Mouse (Mus musculus) fat pad, adult 2 months (tissue): ENCODE data around the gene Prkg1.

ENCODE experiments used
- DNase-seq: peaks from one replicate; pipeline ENCODE4 v3.0.0-alpha.2; 2011; ENCODE audit warnings: low read depth, low spot score; ENCODE audit errors: extremely low read depth

Gene Prkg1

GRCm38 (mm10) chr19:31078241-31078640, 686.6 kb downstream of the Prkg1 start:
- DNase-seq = no peak

DNA sequence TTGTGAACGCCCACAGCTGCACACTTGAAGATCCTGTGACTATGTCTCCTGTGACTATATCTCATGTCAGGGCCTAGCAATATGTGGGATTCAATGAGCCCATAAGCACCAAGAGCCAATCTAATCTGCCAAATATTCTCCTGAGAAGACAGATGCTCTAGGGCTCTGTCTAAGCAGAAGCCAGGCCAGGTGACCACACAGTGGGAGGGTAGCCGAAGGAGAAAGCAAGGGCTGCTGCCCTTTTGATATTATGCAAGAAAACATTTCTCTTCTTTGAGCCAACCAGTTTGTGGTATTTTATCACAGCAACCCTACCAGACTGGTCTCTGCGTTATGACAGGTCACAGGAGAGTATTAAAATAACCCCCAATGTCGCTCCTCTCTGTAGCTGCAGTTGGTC, 688.7 kb downstream of the Prkg1 start:
- DNase-seq = no peak

GRCm38 (mm10) chr19:31074717-31075063, 690.1 kb downstream of the Prkg1 start:
- no peak for DNase-seq

DNA sequence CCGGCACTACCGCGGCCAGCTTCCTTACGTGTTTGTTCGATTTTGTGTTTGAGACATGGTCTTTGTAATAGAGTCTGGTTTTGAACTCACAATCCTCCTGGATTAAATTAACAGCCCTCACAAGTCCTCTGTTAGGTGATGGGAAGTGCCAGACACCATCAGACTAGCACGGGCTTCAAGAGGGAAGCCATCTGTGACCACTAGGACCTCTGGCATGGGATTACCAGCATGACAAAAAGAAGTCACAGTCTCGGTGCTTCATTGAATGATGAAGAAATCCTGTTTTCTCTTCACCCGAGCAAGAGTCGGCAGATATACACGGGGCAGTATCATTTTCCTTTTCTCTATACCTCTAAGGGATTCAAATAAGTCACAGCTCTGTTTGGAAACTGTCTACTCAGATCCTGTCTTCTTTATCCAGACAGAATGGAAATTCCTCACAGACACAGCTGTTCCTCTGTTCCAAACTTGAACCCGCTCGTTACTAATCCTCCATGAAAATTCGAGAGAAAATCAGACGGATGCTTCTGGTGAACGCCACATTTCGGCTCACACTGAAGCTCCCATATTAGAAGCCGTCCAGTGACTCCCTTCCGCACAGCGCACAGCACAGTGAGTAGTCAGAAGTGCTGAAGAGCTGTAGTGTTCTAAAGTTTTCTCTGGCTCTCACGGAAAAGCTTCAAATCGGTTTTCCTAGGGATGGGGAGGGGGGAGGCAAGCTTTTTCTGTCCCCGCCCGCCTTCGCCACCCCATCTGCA, 690.7 kb downstream of the Prkg1 start:
- DNase-seq = no peak

DNA sequence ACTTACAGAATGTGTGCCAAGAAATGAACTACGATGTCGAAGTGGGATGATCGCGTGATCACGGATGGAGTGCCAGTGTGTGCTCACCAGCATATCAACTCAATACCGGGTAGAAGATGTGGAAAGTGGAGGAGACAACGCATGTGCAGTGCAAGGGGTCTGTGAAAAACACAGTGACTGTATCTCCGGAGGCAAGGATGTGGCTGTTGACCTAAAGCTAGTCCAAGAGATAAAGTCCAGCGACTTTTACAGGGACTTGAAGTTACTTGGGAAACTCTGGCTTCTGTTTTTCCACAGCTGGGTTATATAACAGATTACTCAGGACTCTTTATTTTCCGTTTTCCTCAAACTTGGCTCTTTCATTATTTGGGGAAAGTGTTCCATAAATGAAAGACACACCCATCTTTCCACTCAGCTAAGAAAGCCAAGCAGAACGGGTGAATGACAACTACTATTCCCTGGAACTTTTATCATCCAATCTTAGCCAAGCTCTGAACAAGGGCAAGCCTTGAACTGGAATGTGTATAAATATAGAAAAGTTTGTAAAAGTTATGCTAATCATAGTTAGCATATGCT, 699.5 kb downstream of the Prkg1 start:
- no peak for DNase-seq

- DNase-seq = no peak
These were observed 700.1 kb downstream of the Prkg1 start for GRCm38 (mm10) chr19:31064740-31065139.

DNA sequence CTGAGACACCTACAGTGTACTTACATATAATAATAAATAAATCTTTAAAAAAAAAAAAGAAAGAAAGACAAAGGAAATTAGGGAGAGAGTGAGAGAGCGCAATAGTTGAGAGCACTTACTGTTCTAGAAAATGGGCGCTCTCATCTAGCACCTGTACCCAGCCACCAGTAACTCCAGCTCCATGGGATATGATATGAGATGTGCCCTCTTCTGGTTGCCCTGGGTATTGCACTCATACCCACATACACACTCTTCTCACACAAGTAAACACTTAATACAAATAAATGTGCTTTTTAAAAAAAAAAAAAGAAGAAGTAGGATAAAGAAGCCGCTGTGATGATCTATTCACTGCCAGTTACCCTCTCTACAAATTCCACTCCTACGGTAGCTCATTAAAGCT, 718.2 kb downstream of the Prkg1 start:
- DNase-seq = no peak

GRCm38 (mm10) chr19:31040948-31041847, 723.6 kb downstream of the Prkg1 start:
- no peak for DNase-seq

- DNase-seq = no peak
These were observed 725.9 kb downstream of the Prkg1 start for GRCm38 (mm10) chr19:31038951-31039350.

GRCm38 (mm10) chr19:31031596-31031995, 733.2 kb downstream of the Prkg1 start:
- DNase-seq = no peak

- no peak for DNase-seq
These were observed 738.0 kb downstream of the Prkg1 start for GRCm38 (mm10) chr19:31026797-31027196.

GRCm38 (mm10) chr19:31011528-31012133, 753.2 kb downstream of the Prkg1 start:
- no peak for DNase-seq

DNA sequence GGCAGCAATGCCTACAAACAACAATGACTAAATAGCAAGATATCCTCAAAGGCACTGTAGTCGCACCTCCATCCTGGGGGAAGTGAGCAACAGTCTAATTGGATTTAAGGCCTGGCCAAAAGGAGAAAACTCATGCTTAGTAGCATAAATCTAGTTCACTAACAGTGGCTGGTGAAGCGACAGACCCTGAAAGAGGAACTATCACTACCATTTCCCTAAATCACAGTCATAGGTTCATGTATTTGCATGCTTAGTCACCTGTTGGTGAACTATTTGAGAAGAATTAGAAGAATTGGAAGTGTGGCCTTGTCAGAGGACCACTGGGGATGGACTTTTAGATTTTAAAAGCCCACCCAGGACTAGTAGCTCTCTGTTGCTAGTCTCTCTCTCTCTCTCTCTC, 766.3 kb downstream of the Prkg1 start:
- DNase-seq = no peak

GRCm38 (mm10) chr19:30990390-30990789, 774.4 kb downstream of the Prkg1 start:
- DNase-seq = no peak

- no peak for DNase-seq
These were observed 782.4 kb downstream of the Prkg1 start for GRCm38 (mm10) chr19:30982436-30982835.

DNA sequence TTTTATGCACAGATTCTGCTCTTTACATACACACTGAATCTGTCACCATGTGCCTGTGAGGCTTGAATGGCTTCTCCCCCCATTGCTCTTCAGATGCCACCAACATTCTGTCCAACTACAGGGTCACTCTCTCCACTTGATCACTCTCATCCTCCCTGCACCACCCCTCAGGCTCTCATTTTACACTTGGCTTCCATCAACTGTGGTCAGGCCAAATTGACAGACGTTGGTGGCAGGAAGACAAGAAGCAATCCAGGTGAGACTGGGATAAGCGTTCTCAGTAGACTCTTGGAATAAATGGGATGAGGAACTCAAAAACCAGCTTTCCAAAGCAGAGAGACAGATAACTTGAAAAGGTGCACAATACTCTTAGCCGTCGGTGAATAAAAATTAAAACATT, 786.7 kb downstream of the Prkg1 start:
- DNase-seq = no peak

DNA sequence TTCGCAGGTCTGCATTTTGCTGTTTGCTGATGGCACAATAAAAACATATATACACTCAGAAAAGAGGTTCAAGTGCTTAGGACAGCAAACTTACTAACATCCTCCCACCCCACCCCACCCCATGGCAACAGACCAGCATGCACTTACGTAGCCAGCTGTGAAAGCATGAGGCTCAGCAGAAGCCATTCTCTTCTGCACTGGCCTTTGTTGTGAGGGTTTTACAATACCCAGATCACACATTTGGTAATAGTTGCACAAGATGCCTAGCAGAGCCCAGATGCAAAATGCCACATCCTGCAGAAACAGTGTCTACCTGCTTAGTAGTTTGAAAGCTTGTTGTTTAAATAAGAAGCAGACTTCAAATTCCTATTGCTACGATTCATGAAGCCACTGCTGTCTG, 814.2 kb downstream of the Prkg1 start:
- DNase-seq = no peak

- DNase-seq = no peak
These were observed 816.6 kb downstream of the Prkg1 start for GRCm38 (mm10) chr19:30948202-30948601.

DNA sequence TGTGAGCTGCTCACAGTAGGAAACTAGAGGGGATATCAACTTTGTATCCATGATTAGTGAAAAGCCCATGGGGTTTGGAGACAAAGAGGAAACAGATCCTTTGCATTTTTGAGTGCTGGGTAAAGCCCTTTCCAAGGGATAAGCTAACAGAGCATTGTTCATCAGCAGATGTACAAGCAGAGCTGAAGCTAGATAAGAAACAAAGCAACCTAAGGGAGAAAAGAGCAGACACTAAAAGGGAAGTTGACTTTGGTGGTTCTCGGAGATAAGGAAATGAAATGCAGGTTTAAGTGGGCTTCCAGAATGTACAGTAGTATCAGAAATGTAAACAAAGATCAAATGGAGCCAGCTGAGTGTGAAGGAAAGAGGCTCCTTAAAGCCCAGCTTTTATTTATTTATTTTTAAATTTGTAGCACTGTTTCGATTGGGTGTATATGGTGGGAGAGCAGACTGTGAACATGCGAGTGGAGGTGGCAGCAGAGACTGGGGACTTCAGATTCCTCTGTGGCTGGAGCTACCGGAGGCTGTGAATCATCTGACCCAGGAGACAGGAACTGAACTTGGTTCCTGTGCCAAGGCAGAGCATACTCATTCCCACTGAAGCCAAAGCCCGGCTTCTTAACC, 822.4 kb downstream of the Prkg1 start:
- no peak for DNase-seq

DNA sequence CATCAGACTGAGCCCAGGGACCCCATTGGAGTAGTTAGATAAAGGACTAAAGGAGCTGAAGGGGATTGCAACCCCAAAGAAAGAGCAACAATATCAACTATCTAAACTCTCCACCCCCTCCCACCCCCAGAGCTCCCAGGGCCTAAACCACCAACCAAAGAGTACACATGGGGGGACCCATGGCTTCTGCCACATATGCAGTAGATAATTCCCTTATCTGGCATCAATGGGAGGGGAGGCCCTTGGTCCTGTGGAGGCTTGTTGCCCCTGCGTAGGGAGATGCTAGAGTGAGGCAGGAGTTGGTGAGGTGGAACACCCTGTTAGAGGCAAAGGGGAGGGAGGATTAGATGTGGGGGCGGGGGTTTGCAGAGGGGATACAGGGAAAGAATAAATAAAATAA, 826.8 kb downstream of the Prkg1 start:
- no peak for DNase-seq
